Mouse (Mus musculus): ENCODE data around the gene Plxdc2. TPM values are rescaled to one million over a fixed set of nuclear protein-coding genes. Genes with fewer than 3 reads are reported as not detected.

Plxdc2 gene
- polyA plus RNA-seq (2014; fragmentation: Illumina TruSeq; extraction: RNeasy Lipid Tissue Mini Kit (QIAGEN cat#74804); ENCODE audit: low read depth, low replicate concordance): 23.5 TPM

DNA sequence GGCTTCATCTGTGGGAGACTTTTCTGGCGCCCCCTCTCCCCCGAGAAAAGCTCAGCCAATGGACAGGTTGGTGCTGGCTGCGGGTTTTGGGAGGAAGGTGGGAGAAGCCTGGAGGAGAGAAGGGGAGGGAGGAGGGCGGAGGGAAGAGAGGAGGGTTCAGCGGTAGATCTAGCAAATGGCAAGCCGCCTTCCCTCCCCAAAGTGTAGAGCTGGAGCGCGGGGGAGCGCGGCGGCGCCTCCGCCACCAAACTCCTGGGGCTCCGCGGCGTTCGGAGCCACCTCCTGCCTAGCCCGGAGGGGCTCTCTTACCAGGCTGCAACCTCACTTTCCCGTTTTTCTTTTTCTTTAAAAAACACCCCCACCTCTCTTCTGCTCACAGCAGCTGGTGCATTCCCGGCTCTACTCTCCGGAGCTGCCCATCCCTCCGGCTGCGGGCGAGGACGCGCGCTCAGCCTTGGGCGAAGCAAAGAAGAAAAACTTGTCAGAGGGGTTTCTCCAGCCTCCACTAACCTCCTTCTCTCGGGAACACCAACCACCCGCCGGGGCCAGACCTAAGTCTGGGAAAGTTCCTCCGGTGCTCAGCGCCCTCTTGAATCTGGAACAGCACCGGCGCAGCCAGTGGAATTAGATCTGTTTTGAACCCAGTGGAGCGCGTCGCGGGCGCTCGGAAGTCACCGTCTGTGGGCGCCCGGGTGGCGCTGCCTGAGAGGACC, at the start of gene Plxdc2:
Gene Plxdc2, plus strand, starts transcription at position 199 of the 713 bp plus-strand sequence.

All from adipose tissue, adult 10 weeks (tissue).